Mouse (Mus musculus): Measurements from ENCODE around the gene Gcnt1.

The Gcnt1 gene

GRCm38 (mm10) chr19:17366364-17367090 is 6.1 kb downstream of the Gcnt1 start:
- no peak for DNase-seq

- peak in 1 of 2 experiments; percentile 46 for DNase-seq
Measured at GRCm38 (mm10) chr19:17364741-17365140, 7.9 kb downstream of the Gcnt1 start.

GRCm38 (mm10) chr19:17361181-17361580 is 11.5 kb downstream of the Gcnt1 start:
- no peak for DNase-seq

- DNase-seq = no peak
Measured at GRCm38 (mm10) chr19:17359315-17359890, 13.2 kb downstream of the Gcnt1 start.

- DNase-seq = no peak
Measured at GRCm38 (mm10) chr19:17357391-17357790, 15.3 kb downstream of the Gcnt1 start.

GRCm38 (mm10) chr19:17356932-17357331 is 15.7 kb downstream of the Gcnt1 start:
- no peak for DNase-seq

- peak; percentile 75 to 76 for DNase-seq
Measured at GRCm38 (mm10) chr19:17355950-17356867, 16.4 kb downstream of the Gcnt1 start.

- no peak for DNase-seq
Measured at GRCm38 (mm10) chr19:17355361-17355760, 17.3 kb downstream of the Gcnt1 start.

GRCm38 (mm10) chr19:17354797-17355196 is 17.8 kb downstream of the Gcnt1 start:
- no peak for DNase-seq

GRCm38 (mm10) chr19:17354362-17354761 is 18.3 kb downstream of the Gcnt1 start:
- no peak for DNase-seq

GRCm38 (mm10) chr19:17353727-17354126 is 18.9 kb downstream of the Gcnt1 start:
- DNase-seq = no peak

- no peak for DNase-seq
Measured at GRCm38 (mm10) chr19:17347852-17348251, 24.8 kb downstream of the Gcnt1 start.

- DNase-seq = no peak
Measured at GRCm38 (mm10) chr19:17346716-17347474, 25.7 kb downstream of the Gcnt1 start.

GRCm38 (mm10) chr19:17344881-17345280 is 27.8 kb downstream of the Gcnt1 start:
- no peak for DNase-seq

GRCm38 (mm10) chr19:17339563-17339962 is 33.1 kb downstream of the Gcnt1 start:
- no peak for DNase-seq

GRCm38 (mm10) chr19:17337057-17337679 is 35.5 kb downstream of the Gcnt1 start:
- no peak for DNase-seq

- no peak for DNase-seq
Measured at GRCm38 (mm10) chr19:17336646-17337045, 36.0 kb downstream of the Gcnt1 start.

GRCm38 (mm10) chr19:17334644-17335333 is 37.9 kb downstream of the Gcnt1 start:
- no peak for DNase-seq

GRCm38 (mm10) chr19:17333043-17333442 is 39.6 kb downstream of the Gcnt1 start:
- peak in 1 of 2 experiments; percentile 58 for DNase-seq

- no peak for DNase-seq
Measured at GRCm38 (mm10) chr19:17328916-17329315, 43.7 kb downstream of the Gcnt1 start.

GRCm38 (mm10) chr19:17327881-17328404 is 44.7 kb downstream of the Gcnt1 start:
- DNase-seq = no peak

Data from lung, postnatal 4 days (tissue).